Mouse (Mus musculus) lung, embryonic 14.5 days (tissue): ENCODE data around the gene Prom2. TPM values are rescaled to one million over a fixed set of nuclear protein-coding genes. Genes with fewer than 3 reads are reported as not detected.

ENCODE experiments used
- ATAC-seq: fragments of 200-750 bp; cut with Nextera tagmentation; 2 replicates; pipeline ENCODE4 v1.8.0; 2017; ENCODE audit warnings: mild to moderate bottlenecking, moderate TSS enrichment, moderate library complexity; ENCODE audit not compliant: insufficient read depth
- DNase-seq: peaks from one replicate; pipeline ENCODE4 v3.0.0-alpha.2; 2015
- H3K27ac ChIP-seq: fragments of 300-500 bp; sonication (generic); 2 replicates; pipeline ENCODE4 v1.5.1; 2014; ENCODE audit warnings: low read depth, mild to moderate bottlenecking, moderate library complexity
- H3K27me3 ChIP-seq: fragments of 300-500 bp; sonication (generic); 2 replicates; pipeline ENCODE4 v1.6.1; 2014; ENCODE audit warnings: low read length, control low read depth; ENCODE audit not compliant: insufficient read depth
- H3K36me3 ChIP-seq: fragments of 300-500 bp; sonication (generic); 2 replicates; pipeline ENCODE4 v1.6.1; 2014; ENCODE audit warnings: control low read depth; ENCODE audit not compliant: insufficient read depth
- H3K4me1 ChIP-seq: fragments of 300-500 bp; sonication (generic); 2 replicates; pipeline ENCODE4 v1.6.1; 2014; ENCODE audit warnings: antibody characterized with exemption, control low read depth; ENCODE audit not compliant: insufficient read depth
- H3K4me2 ChIP-seq: fragments of 300-500 bp; sonication (generic); 2 replicates; pipeline ENCODE4 v1.6.1; 2014; ENCODE audit warnings: mild to moderate bottlenecking
- H3K4me3 ChIP-seq: fragments of 300-500 bp; sonication (generic); 2 replicates; pipeline ENCODE4 v1.5.1; 2014; ENCODE audit warnings: low read depth, low read length
- H3K9ac ChIP-seq: fragments of 300-500 bp; sonication (generic); 2 replicates; pipeline ENCODE4 v1.6.1; 2014
- H3K9me3 ChIP-seq: fragments of 300-500 bp; sonication (generic); 2 replicates; pipeline ENCODE4 v1.6.1; 2016; ENCODE audit warnings: low read depth, low read length, control low read depth
- CTCF ChIP-seq: IDR thresholded peaks from 2 replicates; pipeline ENCODE4 v1.5.1; 2016; ENCODE audit warnings: antibody characterized with exemption, low read depth
- WGBS: fragments of 180-500 bp; shearing (Covaris S2); extraction: QIAGEN DNeasy Blood & Tissue Kit; methylation state at CpG from one replicate; pipeline ENCODE4 v1.1.7; 2014; 5-methylcytosine and 5-hydroxymethylcytosine counted together
- polyA plus RNA-seq: library from polyadenylated mRNA; unstranded; fragments of >200 nt; fragmentation: Nextera tagmentation; extraction: Ambion mirVana; gene quantifications from 2 replicates; pipeline ENCODE4 v1.2.1, GENCODE M21; 2014

Prom2 gene
- polyA plus RNA-seq, 1 experiment from 2014 or later = 1.6 TPM

- DNase-seq (no peak), ATAC-seq (no peak)
- Histone ChIP-seq H3K36me3 (no peaks in the 10 kb centered on the region), H3K9me3 (no peaks in the 10 kb centered on the region), H3K27ac (no peak overlapping the region), H3K9ac (no peak overlapping the region), H3K4me3 (no peak overlapping the region), H3K27me3 (no peaks in the 10 kb centered on the region), H3K4me2 (no peak overlapping the region), H3K4me1 (peaks cover 11% of the 10 kb centered on the region)
- WGBS = 68% methylated on average over 8 of the region's 8 CpGs
- no peak for TF ChIP-seq CTCF
These were observed 24.2 kb downstream of the Prom2 start for GRCm38 (mm10) chr2:127517081-127517480.

- Histone ChIP-seq H3K27me3 (no peaks in the 10 kb centered on the region), H3K27ac (no peak overlapping the region), H3K36me3 (no peaks in the 10 kb centered on the region), H3K4me3 (no peak overlapping the region), H3K4me1 (no peaks in the 10 kb centered on the region), H3K9ac (no peak overlapping the region), H3K4me2 (no peak overlapping the region), H3K9me3 (no peaks in the 10 kb centered on the region)
- DNase-seq (no peak), ATAC-seq (no peak)
- no peak for TF ChIP-seq CTCF
- WGBS = 56% methylated on average over 9 of the region's 9 CpGs
These were observed 26.7 kb downstream of the Prom2 start for GRCm38 (mm10) chr2:127514380-127515124.

DNA sequence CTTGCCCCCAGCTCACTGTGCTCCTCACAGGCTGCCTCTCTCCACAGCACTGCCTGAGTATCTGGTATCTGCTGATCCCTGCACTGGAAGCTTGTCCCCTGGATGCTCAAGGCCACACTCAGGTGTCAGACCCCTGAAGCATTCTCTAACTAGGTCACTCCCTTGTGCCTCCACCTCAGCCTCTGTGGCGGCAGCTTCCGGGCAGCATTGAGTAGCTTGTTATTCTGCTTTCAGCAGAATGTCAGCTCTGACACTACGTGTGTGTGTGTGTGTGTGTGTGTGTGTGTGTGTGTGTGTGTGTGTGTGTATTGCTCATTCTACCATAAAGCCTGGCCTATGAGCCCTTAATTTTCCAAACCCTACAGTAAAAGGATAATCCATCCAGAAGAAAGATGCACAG, 28.0 kb downstream of the Prom2 start:
- Histone ChIP-seq H3K9me3 (no peaks in the 10 kb centered on the region), H3K27me3 (no peaks in the 10 kb centered on the region), H3K4me2 (no peak overlapping the region), H3K27ac (no peak overlapping the region), H3K9ac (no peak overlapping the region), H3K36me3 (no peaks in the 10 kb centered on the region), H3K4me3 (no peak overlapping the region), H3K4me1 (0 out of 2 replicates have a peak, but pooled peaks cover 2% of the 10 kb centered on the region)
- no peak for TF ChIP-seq CTCF
- ATAC-seq = no peak
- no peak for DNase-seq
- 34% methylated on average over 3 of the region's 3 CpGs for WGBS

DNA sequence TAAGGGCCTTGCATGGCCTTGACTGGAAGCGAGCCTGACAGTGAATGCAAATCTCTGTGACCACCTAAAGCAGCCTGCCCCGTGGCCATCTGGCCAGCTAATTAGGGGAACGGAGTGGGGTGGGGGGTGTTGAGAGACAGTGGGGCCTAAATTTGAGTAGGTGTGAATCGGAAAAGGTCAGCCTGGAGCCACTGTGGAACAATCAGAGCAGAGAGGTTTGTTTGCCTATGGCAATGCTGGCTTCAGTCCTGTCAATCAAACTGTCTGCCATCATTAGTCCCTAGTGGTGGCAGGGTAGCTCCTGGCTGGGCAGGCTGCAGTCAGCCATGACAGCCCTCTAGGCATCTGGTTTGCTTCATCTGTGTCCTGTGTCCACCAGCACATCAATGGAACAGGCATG, 29.8 kb downstream of the Prom2 start:
- Histone ChIP-seq H3K4me1 (peaks cover 2% of the 10 kb centered on the region; the same call in 1 of the 2 replicates), H3K4me3 (no peak overlapping the region), H3K4me2 (no peak overlapping the region), H3K9ac (no peak overlapping the region), H3K9me3 (no peaks in the 10 kb centered on the region), H3K27ac (no peak overlapping the region), H3K36me3 (no peaks in the 10 kb centered on the region), H3K27me3 (no peaks in the 10 kb centered on the region)
- ATAC-seq = no peak
- no peak for TF ChIP-seq CTCF
- WGBS = 27% methylated on average over 4 of the region's 4 CpGs
- no peak for DNase-seq

DNA sequence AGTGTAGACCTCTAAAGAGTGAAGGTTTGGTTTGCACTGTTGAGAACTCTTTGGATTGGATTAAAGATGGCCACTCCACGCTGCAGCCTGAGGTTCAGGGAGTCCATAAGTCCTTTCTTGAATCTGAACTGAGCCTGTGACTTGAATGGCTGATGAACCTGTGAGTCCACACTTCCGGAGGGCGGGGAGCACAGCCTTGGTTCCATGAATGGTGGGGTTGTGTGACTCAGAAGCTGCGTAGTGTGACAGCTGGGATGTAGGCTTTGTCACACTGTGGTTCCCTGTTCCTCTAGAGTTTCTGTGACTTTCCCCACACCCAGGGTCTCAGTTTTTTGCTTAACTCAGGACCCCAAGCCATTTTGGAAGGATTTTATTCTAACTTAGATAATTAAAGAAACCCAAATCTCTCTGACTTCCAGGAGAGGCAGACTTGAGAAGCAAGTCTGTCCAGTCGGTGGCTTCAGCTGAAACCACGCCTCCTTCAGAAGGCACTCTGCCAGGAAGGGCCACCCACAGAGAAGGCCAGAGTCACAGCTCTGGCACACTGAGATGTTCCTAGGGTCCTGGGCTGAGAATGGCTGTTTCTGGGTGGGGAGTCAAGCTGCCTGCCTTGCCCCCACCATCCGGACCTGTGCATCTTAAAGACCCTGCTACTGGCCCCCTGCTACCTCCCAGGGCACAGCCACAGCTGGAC, 33.2 kb downstream of the Prom2 start:
- 59% methylated on average over 7 of the region's 7 CpGs for WGBS
- no peak overlapping the region for H3K4me2 ChIP-seq
- ATAC-seq (peak; percentile 33; the same call in 1 of the 2 replicates), DNase-seq (peak; percentile 85)
- H3K36me3 ChIP-seq = no peaks in the 10 kb centered on the region
- H3K4me3 ChIP-seq = no peak overlapping the region
- no peak overlapping the region for H3K27ac ChIP-seq
- no peak overlapping the region for H3K9ac ChIP-seq
- no peaks in the 10 kb centered on the region for H3K27me3 ChIP-seq
- no peak for TF ChIP-seq CTCF
- H3K4me1 ChIP-seq = peaks cover 2% of the 10 kb centered on the region; the same call in 1 of the 2 replicates
- H3K9me3 ChIP-seq = no peaks in the 10 kb centered on the region

DNA sequence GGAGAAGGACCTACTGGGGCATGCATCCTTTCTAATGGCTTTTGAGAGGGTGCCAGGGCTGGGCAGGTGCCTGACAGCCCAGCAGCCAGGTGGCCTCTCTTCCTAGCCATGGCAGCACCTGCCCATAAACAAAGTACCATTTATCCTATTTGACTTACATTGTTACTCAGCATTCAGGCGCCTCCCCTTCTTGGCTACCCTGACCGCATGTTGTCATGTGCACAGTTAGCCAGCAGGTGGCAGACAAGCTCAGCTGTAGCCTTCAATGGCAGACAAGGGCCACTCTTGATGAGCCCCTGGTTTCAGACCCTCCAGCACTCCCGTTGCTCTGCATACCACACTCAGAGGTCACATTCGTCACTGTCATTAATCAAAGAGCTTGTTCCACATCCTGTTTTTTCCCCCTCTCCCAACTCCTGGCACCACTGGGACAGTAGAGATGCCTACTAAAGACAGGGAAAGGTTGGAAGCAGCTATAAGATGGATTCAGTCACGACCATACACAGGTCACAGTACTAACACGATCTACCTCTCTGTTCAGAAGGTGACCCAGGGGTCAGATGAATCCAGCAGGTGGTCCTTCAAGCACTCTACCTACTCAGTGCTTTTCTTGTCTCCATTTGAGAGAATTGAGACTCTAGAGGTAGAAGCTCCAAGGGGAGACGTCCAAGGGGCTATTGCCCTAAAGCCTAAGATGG, 34.0 kb downstream of the Prom2 start:
- no peaks in the 10 kb centered on the region for H3K36me3 ChIP-seq
- peak; percentile 95 for DNase-seq
- no peak overlapping the region for H3K4me2 ChIP-seq

More for the DNA sequence above, 34.0 kb downstream of the Prom2 start:
- 22% methylated on average over 7 of the region's 7 CpGs for WGBS
- Histone ChIP-seq H3K4me1 (peaks cover 2% of the 10 kb centered on the region; the same call in 1 of the 2 replicates), H3K9me3 (no peaks in the 10 kb centered on the region), H3K27me3 (no peaks in the 10 kb centered on the region), H3K27ac (no peak overlapping the region), H3K9ac (no peak overlapping the region), H3K4me3 (no peak overlapping the region)
- TF ChIP-seq CTCF = peak; percentile 99
- peak; percentile 70 for ATAC-seq
